Mouse (Mus musculus) lung, adult 2 months (tissue): Measurements from ENCODE around the gene Fbxl7. TPM values are rescaled to one million over a fixed set of nuclear protein-coding genes. Genes with fewer than 3 reads are reported as not detected.

Experiments
- DNase-seq: peaks from one replicate; pipeline ENCODE4 v3.0.0; 2022
- H3K4me1 ChIP-seq: fragments of 200-500 bp; 2 replicates; pipeline ENCODE4 v1.6.1; 2011; ENCODE audit warnings: low read length; ENCODE audit not compliant: control insufficient read depth, insufficient read depth
- H3K4me3 ChIP-seq: fragments of 200-500 bp; replicated peaks from 2 replicates; pipeline ENCODE3; 2011; ENCODE audit warnings: low read depth, mild to moderate bottlenecking, control low read depth, low read length; ENCODE audit errors: extremely low read depth
- CTCF ChIP-seq: fragments of 200-500 bp; IDR thresholded peaks from 2 replicates; pipeline ENCODE4 v1.5.1; 2011; ENCODE audit warnings: mild to moderate bottlenecking, low read length, control low read depth; ENCODE audit not compliant: insufficient read depth
- POLR2A ChIP-seq: fragments of 200-500 bp; IDR thresholded peaks from 2 replicates; pipeline ENCODE4 v1.6.1; 2011; ENCODE audit warnings: low read depth, mild to moderate bottlenecking, control low read depth, low read length, borderline replicate concordance; ENCODE audit errors: extremely low read depth
- WGBS: fragments of 180-500 bp; shearing (Covaris S2); methylation state at CpG from one replicate; pipeline ENCODE4 v1.1.7; 2018; 5-methylcytosine and 5-hydroxymethylcytosine counted together
- polyA plus RNA-seq: library from polyadenylated mRNA; depleted of rRNA; stranded (reverse); fragments of >200 nt; gene quantifications from 2 replicates; pipeline ENCODE4 v1.2.3, GENCODE M21; 2012

Gene Fbxl7
- polyA plus RNA-seq, 1 experiment = 7.7 TPM

DNA sequence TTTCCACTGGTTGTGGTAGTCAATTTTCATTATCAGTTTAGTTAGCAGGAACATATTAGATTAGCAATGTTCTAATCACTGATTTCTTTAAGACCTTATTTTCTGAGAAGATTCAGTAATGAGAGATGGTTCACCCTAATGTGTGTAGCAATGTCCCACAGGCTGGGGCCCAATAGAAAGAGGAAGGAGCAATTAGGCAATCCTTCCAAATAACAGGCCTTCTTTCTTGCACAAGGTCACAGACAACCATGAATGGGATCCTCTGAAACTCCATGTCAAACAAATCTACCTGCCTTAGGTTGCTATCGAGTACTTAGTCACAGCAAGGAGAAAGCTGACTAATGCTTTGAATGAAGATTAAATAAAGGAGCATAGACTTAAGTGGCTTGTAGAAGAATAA is 316.9 kb downstream of the Fbxl7 start:
- H3K4me3 ChIP-seq = no peak overlapping the region
- 82% methylated on average over 1 of the region's 1 CpGs for WGBS
- no peak for DNase-seq
- H3K4me1 ChIP-seq = peaks cover 5% of the 10 kb centered on the region
- no peak for TF ChIP-seq POLR2A
- TF ChIP-seq CTCF = no peak

DNA sequence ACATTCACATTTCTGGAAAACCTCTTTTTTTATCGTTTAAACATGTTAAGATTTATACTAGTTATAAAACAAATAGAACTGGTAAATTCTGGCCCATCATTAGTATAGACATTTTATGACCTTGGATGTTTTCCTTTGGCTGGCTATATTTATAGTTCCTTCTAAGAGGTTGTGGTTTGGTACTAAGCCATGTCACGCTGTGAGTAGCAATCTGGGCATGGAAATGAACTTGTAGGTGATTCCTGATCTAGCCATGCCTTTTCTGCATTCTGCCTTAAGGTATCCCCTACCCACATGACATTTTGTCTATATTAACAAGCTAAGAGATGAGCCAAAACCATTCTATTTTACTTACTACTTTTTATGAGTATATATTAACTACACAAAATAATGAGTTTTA is 329.3 kb downstream of the Fbxl7 start:
- 60% methylated on average over 2 of the region's 2 CpGs for WGBS
- H3K4me3 ChIP-seq = no peak overlapping the region
- no peaks in the 10 kb centered on the region for H3K4me1 ChIP-seq
- TF ChIP-seq CTCF (no peak), POLR2A (no peak)
- DNase-seq = no peak

DNA sequence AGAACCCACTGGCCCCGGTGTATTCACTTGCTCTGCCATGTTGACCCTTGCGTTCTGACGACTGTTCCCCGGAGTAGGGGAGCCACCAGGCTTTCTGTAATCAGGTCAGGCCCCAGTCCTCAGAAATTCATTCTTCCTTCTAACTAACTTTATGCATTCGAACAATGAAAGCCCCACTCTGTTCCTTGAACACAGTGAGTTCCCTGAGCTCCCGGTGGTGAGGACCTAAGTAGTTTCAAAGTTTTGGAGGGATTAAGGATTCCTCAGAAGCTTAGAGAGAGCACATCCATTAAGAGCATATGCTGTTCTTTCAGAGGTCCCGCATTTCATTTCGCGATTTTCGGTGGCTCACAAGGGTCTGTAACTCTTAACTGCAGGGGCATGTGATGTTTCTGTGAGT is 341.8 kb downstream of the Fbxl7 start:
- DNase-seq = no peak
- WGBS = 83% methylated on average over 10 of the region's 10 CpGs
- Histone ChIP-seq H3K4me1 (no peaks in the 10 kb centered on the region), H3K4me3 (no peak overlapping the region)
- TF ChIP-seq CTCF (no peak), POLR2A (no peak)

DNA sequence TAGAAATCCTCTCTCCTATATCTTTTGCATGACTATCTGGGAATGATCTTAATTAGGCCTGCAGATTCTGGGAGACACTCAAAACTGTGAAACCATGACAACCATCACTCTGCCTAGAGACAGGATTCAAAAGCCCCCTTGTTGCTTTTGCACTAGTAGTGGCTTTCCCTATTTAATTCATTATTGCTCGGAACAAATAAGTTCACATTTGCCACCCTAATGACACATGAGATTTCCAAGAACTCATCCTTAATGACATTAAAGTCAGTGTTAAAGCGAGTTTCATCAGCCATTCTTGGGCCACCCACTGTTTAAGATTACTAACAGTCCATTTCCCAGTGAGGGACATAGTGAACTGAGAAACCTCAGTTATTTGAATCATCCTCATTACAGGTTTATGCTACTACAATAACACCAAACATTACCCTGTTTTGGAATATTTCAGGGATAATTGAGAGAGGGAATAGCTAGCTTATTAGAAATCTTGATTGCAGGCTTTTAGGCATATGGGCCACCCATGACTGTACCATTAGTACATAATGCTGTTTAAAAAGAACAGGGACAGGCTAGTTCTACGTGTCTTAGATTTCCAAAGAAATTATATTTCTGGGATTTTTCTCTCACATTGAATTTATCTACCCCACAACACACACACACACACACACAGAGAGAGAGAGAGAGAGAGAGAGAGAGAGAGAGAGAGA is 361.2 kb downstream of the Fbxl7 start:
- 87% methylated on average over 3 of the region's 3 CpGs for WGBS
- TF ChIP-seq CTCF (no peak), POLR2A (no peak)
- no peak for DNase-seq
- no peak overlapping the region for H3K4me3 ChIP-seq
- no peaks in the 10 kb centered on the region for H3K4me1 ChIP-seq

DNA sequence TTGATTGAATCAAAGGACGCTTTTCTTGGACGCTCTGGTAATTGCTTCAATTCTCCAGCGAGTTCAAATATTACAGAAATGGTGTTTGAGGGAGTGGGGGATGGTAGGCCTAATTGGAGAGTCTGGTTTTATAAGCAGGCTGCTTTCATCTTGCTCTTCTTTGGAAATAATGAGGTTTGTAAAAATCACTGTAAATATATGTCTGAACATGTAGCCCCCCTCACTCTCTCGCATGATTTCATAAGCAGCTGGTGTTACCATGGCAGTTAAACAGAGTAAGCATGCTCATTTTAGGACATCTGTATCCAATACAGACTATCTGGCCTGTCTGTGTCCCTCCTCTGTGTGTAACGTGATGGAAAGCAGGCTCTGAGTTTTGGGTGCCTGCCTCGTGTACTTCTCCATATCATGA is 376.2 kb downstream of the Fbxl7 start:
- H3K4me1 ChIP-seq = no peaks in the 10 kb centered on the region
- DNase-seq = no peak
- TF ChIP-seq POLR2A = no peak
- no peak for TF ChIP-seq CTCF
- H3K4me3 ChIP-seq = no peak overlapping the region
- WGBS = 71% methylated on average over 6 of the region's 6 CpGs

DNA sequence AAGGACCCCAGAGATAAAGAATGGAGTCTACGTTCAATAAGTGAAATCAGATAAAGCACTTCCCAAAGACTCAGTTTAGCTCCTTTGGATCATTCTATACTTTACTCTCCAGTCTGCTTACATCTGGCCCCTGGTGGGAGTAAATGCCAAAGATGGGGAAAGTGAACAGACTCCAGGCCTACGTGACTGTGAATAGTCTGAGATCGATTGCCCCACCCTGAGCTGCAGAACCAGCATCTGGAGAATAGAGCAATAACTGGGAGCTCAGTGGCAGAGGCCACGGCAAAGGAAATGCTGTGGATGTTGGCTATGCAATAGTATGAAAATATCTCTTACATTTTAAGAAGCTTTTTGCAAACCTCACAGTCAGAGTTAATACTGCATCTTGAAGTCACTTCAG is 394.4 kb downstream of the Fbxl7 start:
- no peak for DNase-seq
- H3K4me3 ChIP-seq = no peak overlapping the region
- TF ChIP-seq CTCF (no peak), POLR2A (no peak)
- WGBS = 62% methylated on average over 4 of the region's 4 CpGs
- no peaks in the 10 kb centered on the region for H3K4me1 ChIP-seq
